Mouse (Mus musculus) heart, embryonic 14.5 days (tissue): ENCODE measurements around the gene Bcl2a1a. TPM values are rescaled to one million over a fixed set of nuclear protein-coding genes. Genes with fewer than 3 reads are reported as not detected.
"Not testable (repeated sequence)": the region's sequence is repeated elsewhere in the genome, so short reads cannot be mapped to it uniquely, and the experiment has no call there.

Experiments used
- ATAC-seq: fragments of 200-750 bp; cut with Nextera tagmentation; 2 replicates; pipeline ENCODE4 v1.8.0; 2017; ENCODE audit warnings: low read depth, moderate TSS enrichment; ENCODE audit not compliant: insufficient number of reproducible peaks, insufficient read depth, low FRiP score
- H3K27ac ChIP-seq, 2 experiments: fragments of 200-500 bp in 1 of 2; fragments of 300-500 bp in 1 of 2; sonication (generic) in 1 of 2; replicated peaks in 1 of 2; 2 replicates each; pipeline ENCODE4 v1.5.1; 2012 to 2014; ENCODE audit warnings: low read depth in 2 of 2, low read length in 2 of 2, control low read depth in 1 of 2, mild to moderate bottlenecking in 1 of 2, mixed read lengths in 1 of 2; ENCODE audit not compliant: control insufficient read depth in 1 of 2, insufficient read depth in 1 of 2
- H3K27me3 ChIP-seq: fragments of 300-500 bp; sonication (generic); 2 replicates; pipeline ENCODE4 v1.6.1; 2014; ENCODE audit warnings: mild to moderate bottlenecking, low read length, control low read depth; ENCODE audit not compliant: control insufficient read depth, insufficient read depth
- H3K36me3 ChIP-seq: fragments of 300-500 bp; sonication (generic); 2 replicates; pipeline ENCODE4 v1.6.1; 2014; ENCODE audit warnings: mild to moderate bottlenecking, control low read depth, low read length, mixed read lengths; ENCODE audit not compliant: control insufficient read depth, insufficient read depth
- H3K4me1 ChIP-seq, 2 experiments: fragments of 200-500 bp in 1 of 2; fragments of 300-500 bp in 1 of 2; sonication (generic) in 1 of 2; 2 replicates each; pipeline ENCODE4 v1.6.1; 2012 to 2014; ENCODE audit warnings: low read length in 2 of 2, control low read depth in 1 of 2, mixed read lengths in 1 of 2; ENCODE audit not compliant: control insufficient read depth in 2 of 2, insufficient read depth in 2 of 2
- H3K4me2 ChIP-seq: fragments of 300-500 bp; sonication (generic); 2 replicates; pipeline ENCODE4 v1.6.1; 2014; ENCODE audit warnings: mild to moderate bottlenecking, low read length
- H3K4me3 ChIP-seq, 2 experiments: fragments of 200-500 bp in 1 of 2; fragments of 300-500 bp in 1 of 2; sonication (generic) in 1 of 2; 2 replicates each; pipeline ENCODE4 v1.5.1; 2012 to 2014; ENCODE audit warnings: low read length in 2 of 2, mild to moderate bottlenecking in 2 of 2, control low read depth in 1 of 2, low read depth in 1 of 2, moderate library complexity in 1 of 2; ENCODE audit not compliant: control insufficient read depth in 1 of 2, insufficient read depth in 1 of 2
- H3K9ac ChIP-seq: fragments of 300-500 bp; sonication (generic); 2 replicates; pipeline ENCODE4 v1.6.1; 2014; ENCODE audit warnings: mild to moderate bottlenecking, low read length
- H3K9me3 ChIP-seq: fragments of 300-500 bp; sonication (generic); 2 replicates; pipeline ENCODE4 v1.6.1; 2016; ENCODE audit warnings: low read length, control low read depth; ENCODE audit not compliant: control insufficient read depth
- WGBS: fragments of 180-500 bp; shearing (Covaris S2); extraction: QIAGEN DNeasy Blood & Tissue Kit; methylation state at CpG from one replicate; pipeline ENCODE4 v1.1.7; 2014; 5-methylcytosine and 5-hydroxymethylcytosine counted together
- polyA plus RNA-seq: library from polyadenylated mRNA; unstranded; fragments of >200 nt; fragmentation: Nextera tagmentation; extraction: Ambion mirVana; gene quantifications from 2 replicates; pipeline ENCODE4 v1.2.1, GENCODE M21; 2014

The Bcl2a1a gene
- polyA plus RNA-seq, 1 experiment from 2014 or later: not detected

GRCm38 (mm10) chr9:88959981-88960380 lies 3.3 kb downstream of the Bcl2a1a start:
- not testable (repeated sequence) for H3K4me2 ChIP-seq, H3K9me3 ChIP-seq, H3K36me3 ChIP-seq, H3K27me3 ChIP-seq, H3K4me1 ChIP-seq, H3K27ac ChIP-seq, H3K4me3 ChIP-seq, H3K9ac ChIP-seq, ATAC-seq
- 26% methylated on average over 1 of the region's 1 CpGs for WGBS

GRCm38 (mm10) chr9:88966462-88966861 lies 9.8 kb downstream of the Bcl2a1a start:
- WGBS: no CpG with 5 or more reads among the region's 6 CpGs
- ATAC-seq, H3K4me3 ChIP-seq, H3K9me3 ChIP-seq, H3K4me1 ChIP-seq, H3K27ac ChIP-seq, H3K27me3 ChIP-seq, H3K4me2 ChIP-seq, H3K36me3 ChIP-seq, H3K9ac ChIP-seq: not testable (repeated sequence)

- no CpG with 5 or more reads among the region's 2 CpGs for WGBS
- not testable (repeated sequence) for H3K4me1 ChIP-seq, H3K9me3 ChIP-seq, H3K27me3 ChIP-seq, H3K27ac ChIP-seq, H3K36me3 ChIP-seq, H3K4me3 ChIP-seq, ATAC-seq, H3K4me2 ChIP-seq, H3K9ac ChIP-seq
Measured at GRCm38 (mm10) chr9:88969502-88969901, 12.8 kb downstream of the Bcl2a1a start.

GRCm38 (mm10) chr9:88976875-88977274 lies 20.2 kb downstream of the Bcl2a1a start:
- not testable (repeated sequence) for H3K4me1 ChIP-seq, H3K27ac ChIP-seq, H3K4me2 ChIP-seq, H3K9me3 ChIP-seq, H3K27me3 ChIP-seq, H3K4me3 ChIP-seq, H3K9ac ChIP-seq, H3K36me3 ChIP-seq, ATAC-seq
- WGBS: 58% methylated on average over 4 of the region's 4 CpGs

GRCm38 (mm10) chr9:88979781-88980180 lies 23.1 kb downstream of the Bcl2a1a start:
- 75% methylated on average over 2 of the region's 2 CpGs for WGBS

GRCm38 (mm10) chr9:89001541-89001940 lies 44.8 kb downstream of the Bcl2a1a start:
- not testable (repeated sequence) for H3K4me2 ChIP-seq, ATAC-seq, H3K4me3 ChIP-seq, H3K36me3 ChIP-seq, H3K27me3 ChIP-seq, H3K27ac ChIP-seq, H3K9me3 ChIP-seq, H3K4me1 ChIP-seq, H3K9ac ChIP-seq

More at GRCm38 (mm10) chr9:88979781-88980180, 23.1 kb downstream of the Bcl2a1a start:
- not testable (repeated sequence) for H3K9ac ChIP-seq, H3K4me1 ChIP-seq, ATAC-seq, H3K4me2 ChIP-seq, H3K9me3 ChIP-seq, H3K27me3 ChIP-seq, H3K4me3 ChIP-seq, H3K36me3 ChIP-seq, H3K27ac ChIP-seq

Other genes starting within 250 kb of the Bcl2a1a start
- 30.8 and 39.0 TPM in 2 replicates for gene Mthfsl, start 236.6 kb upstream of the Bcl2a1a start, polyA plus RNA-seq
- gene Bcl2a1d, start 225.0 kb upstream of the Bcl2a1a start, polyA plus RNA-seq: 0.39 TPM in 1 of 2 replicates, not detected in the other
- gene Trim43c, start 117.7 kb upstream of the Bcl2a1a start, polyA plus RNA-seq: 0.15 TPM in 1 of 2 replicates, not detected in the other
- not detected in 2 replicates for gene Trim43b, start 135.9 kb downstream of the Bcl2a1a start, polyA plus RNA-seq
- gene Bcl2a1b, start 242.3 kb downstream of the Bcl2a1a start, polyA plus RNA-seq: 2.3 and 3.2 TPM in 2 replicates
- not detected in 2 replicates for gene Gm29094, start 242.5 kb downstream of the Bcl2a1a start, polyA plus RNA-seq